Mouse (Mus musculus) erythroblast, embryonic 14.5 days (primary cell): ENCODE data around the gene Clec1b. TPM values are rescaled to one million over a fixed set of nuclear protein-coding genes. Genes with fewer than 3 reads are reported as not detected.

ENCODE experiments used
- H3K27me3 ChIP-seq: 2 replicates; pipeline ENCODE4 v1.6.1; 2012; ENCODE audit warnings: inconsistent platforms; ENCODE audit not compliant: control insufficient read depth
- H3K36me3 ChIP-seq: 2 replicates; pipeline ENCODE4 v1.6.1; 2012; ENCODE audit warnings: mild to moderate bottlenecking, inconsistent platforms; ENCODE audit not compliant: control insufficient read depth
- H3K4me1 ChIP-seq: 2 replicates; pipeline ENCODE4 v1.6.1; 2012; ENCODE audit warnings: inconsistent platforms; ENCODE audit not compliant: control insufficient read depth
- H3K4me3 ChIP-seq: replicated peaks from 2 replicates; pipeline ENCODE3; 2012; ENCODE audit warnings: moderate library complexity, mild to moderate bottlenecking, inconsistent platforms
- H3K9me3 ChIP-seq: 2 replicates; pipeline ENCODE4 v1.6.1; 2012; ENCODE audit warnings: low read length, inconsistent platforms, mixed read lengths; ENCODE audit not compliant: control insufficient read depth
- GATA1 ChIP-seq: IDR thresholded peaks from 2 replicates; pipeline ENCODE4 v1.6.1; 2012; ENCODE audit warnings: low read length, inconsistent platforms, mixed read lengths
- TAL1 ChIP-seq: IDR thresholded peaks from 3 replicates; pipeline ENCODE4 v1.6.1; 2012; ENCODE audit warnings: low read length, inconsistent platforms, mixed read lengths
- polyA plus RNA-seq: library from polyadenylated mRNA; stranded (reverse); fragments of >175 nt; gene quantifications from 2 replicates; pipeline ENCODE4 v1.2.3, GENCODE M21; 2012

Clec1b gene
- polyA plus RNA-seq, result not detected in 2 replicates

- Histone ChIP-seq H3K9me3 (no peaks in the 10 kb centered on the region), H3K27me3 (no peaks in the 10 kb centered on the region), H3K4me3 (no peak within 1 kb of the TSS), H3K4me1 (no peaks in the 10 kb centered on the region), H3K36me3 (no peaks in the 10 kb centered on the region)
- TF ChIP-seq TAL1 (no peak), GATA1 (no peak)
Observed at GRCm38 (mm10) chr6:129396997-129397396, at the start of gene Clec1b. Gene Clec1b, plus strand, starts transcription at chr6:129397297.

GRCm38 (mm10) chr6:129349524-129350352, 47.4 kb upstream of the Clec1b start:
- Histone ChIP-seq H3K36me3 (no peaks in the 10 kb centered on the region), H3K27me3 (no peaks in the 10 kb centered on the region), H3K4me1 (no peaks in the 10 kb centered on the region), H3K9me3 (no peaks in the 10 kb centered on the region), H3K4me3 (no peak overlapping the region)
- TF ChIP-seq GATA1 (no peak), TAL1 (no peak)

GRCm38 (mm10) chr6:129351091-129351490, 46.0 kb upstream of the Clec1b start:
- Histone ChIP-seq H3K4me1 (no peaks in the 10 kb centered on the region), H3K9me3 (no peaks in the 10 kb centered on the region), H3K4me3 (no peak overlapping the region), H3K27me3 (no peaks in the 10 kb centered on the region), H3K36me3 (no peaks in the 10 kb centered on the region)
- TF ChIP-seq TAL1 (no peak), GATA1 (no peak)

GRCm38 (mm10) chr6:129355774-129356173, 41.3 kb upstream of the Clec1b start:
- TF ChIP-seq GATA1, result no peak
- TF ChIP-seq TAL1, result no peak
- Histone ChIP-seq H3K4me1 (no peaks in the 10 kb centered on the region), H3K4me3 (no peak overlapping the region), H3K36me3 (no peaks in the 10 kb centered on the region), H3K27me3 (no peaks in the 10 kb centered on the region), H3K9me3 (no peaks in the 10 kb centered on the region)

GRCm38 (mm10) chr6:129356430-129356829, 40.7 kb upstream of the Clec1b start:
- TF ChIP-seq GATA1, result no peak
- no peak for TF ChIP-seq TAL1
- Histone ChIP-seq H3K9me3 (no peaks in the 10 kb centered on the region), H3K27me3 (no peaks in the 10 kb centered on the region), H3K36me3 (no peaks in the 10 kb centered on the region), H3K4me3 (no peak overlapping the region), H3K4me1 (no peaks in the 10 kb centered on the region)

- TF ChIP-seq TAL1, result no peak
- TF ChIP-seq GATA1, result no peak
- Histone ChIP-seq H3K27me3 (no peaks in the 10 kb centered on the region), H3K4me3 (no peak overlapping the region), H3K36me3 (no peaks in the 10 kb centered on the region), H3K9me3 (no peaks in the 10 kb centered on the region), H3K4me1 (no peaks in the 10 kb centered on the region; the same call in 1 of the 2 replicates)
Observed at GRCm38 (mm10) chr6:129359515-129359914, 37.6 kb upstream of the Clec1b start.

GRCm38 (mm10) chr6:129363942-129364341, 33.2 kb upstream of the Clec1b start:
- no peak overlapping the region for H3K4me3 ChIP-seq
- H3K9me3 ChIP-seq, result no peaks in the 10 kb centered on the region
- no peaks in the 10 kb centered on the region for H3K36me3 ChIP-seq
- H3K4me1 ChIP-seq, result no peaks in the 10 kb centered on the region; the same call in 1 of the 2 replicates
- no peak for TF ChIP-seq TAL1
- TF ChIP-seq GATA1, result no peak
- no peaks in the 10 kb centered on the region for H3K27me3 ChIP-seq

- H3K9me3 ChIP-seq, result no peaks in the 10 kb centered on the region
- no peak for TF ChIP-seq GATA1
- TF ChIP-seq TAL1, result no peak
- H3K36me3 ChIP-seq, result no peaks in the 10 kb centered on the region
- no peaks in the 10 kb centered on the region for H3K27me3 ChIP-seq
- no peaks in the 10 kb centered on the region; the same call in 1 of the 2 replicates for H3K4me1 ChIP-seq
- H3K4me3 ChIP-seq, result no peak overlapping the region
Observed at GRCm38 (mm10) chr6:129365959-129366359, 31.1 kb upstream of the Clec1b start.

- no peak for TF ChIP-seq GATA1
- TF ChIP-seq TAL1, result no peak
- Histone ChIP-seq H3K4me3 (no peak overlapping the region), H3K36me3 (no peaks in the 10 kb centered on the region), H3K9me3 (no peaks in the 10 kb centered on the region), H3K4me1 (no peaks in the 10 kb centered on the region), H3K27me3 (no peaks in the 10 kb centered on the region)
Observed at GRCm38 (mm10) chr6:129369374-129370132, 27.5 kb upstream of the Clec1b start.
